Mouse (Mus musculus): ENCODE measurements around the gene Plek.

The Plek gene

DNA sequence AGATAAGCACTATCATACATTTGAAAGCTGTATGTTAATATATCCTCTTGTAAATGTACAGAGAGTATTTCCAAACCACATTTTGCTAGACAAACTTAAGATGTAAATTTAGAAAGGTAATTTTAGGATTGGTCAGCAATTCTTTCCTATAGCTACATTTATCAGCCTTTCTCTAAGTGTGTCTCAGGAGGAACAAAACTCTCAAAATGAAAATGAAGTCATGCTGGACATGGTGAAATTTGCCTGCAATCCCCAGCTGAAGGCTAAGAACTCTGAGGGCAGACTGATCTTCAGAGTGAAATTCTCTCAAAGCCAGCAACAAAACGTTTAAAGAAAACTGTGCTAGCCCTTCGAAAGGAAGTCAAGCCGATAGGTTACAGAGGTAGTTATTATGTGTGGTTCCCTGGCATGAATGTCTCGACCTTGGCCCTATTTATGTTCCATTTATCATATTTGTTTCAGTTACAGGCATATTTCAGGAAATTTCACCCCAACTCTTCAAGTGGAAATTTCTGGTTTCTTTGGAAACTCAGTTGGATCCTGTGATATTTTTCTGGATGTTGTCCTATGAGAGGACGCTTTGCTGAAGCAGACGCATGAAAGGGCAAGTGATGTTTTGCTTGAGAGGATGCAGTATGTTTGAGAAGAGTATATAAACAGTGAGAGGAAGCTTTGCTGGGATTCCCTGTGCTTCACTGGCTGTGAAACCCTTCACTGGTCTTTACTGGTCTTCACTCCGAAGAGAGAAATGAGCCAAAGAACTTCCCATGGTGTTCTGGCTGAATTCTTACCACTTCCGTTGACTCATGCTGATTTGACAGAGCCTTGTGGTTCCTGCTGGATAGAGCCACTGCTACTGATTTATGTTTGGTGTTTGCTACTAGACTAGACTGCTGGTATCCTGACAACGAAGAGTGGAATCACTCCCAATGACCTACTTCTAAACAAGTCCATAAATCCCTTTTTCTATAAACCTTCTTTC lies 51.5 kb downstream of the Plek start:
- no peak for DNase-seq

DNA sequence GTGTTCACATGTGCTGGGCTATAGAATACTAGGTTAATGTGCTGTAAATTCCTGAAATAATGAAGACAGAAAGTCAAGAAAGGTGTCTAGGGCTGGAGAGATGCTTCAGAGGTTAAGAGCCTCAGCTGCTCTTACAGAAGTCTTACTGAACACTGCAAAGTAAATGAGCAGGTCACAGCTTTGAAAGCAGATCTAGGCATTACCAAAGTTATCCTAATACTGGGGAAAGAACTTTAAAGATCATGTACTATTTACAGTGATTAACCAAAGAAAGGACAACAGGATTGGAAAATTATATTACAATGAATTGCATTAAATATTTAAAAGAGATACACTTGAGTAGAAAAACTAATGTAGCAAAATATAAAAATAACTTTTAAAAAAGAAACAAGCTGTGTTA lies 52.2 kb downstream of the Plek start:
- DNase-seq = no peak

DNA sequence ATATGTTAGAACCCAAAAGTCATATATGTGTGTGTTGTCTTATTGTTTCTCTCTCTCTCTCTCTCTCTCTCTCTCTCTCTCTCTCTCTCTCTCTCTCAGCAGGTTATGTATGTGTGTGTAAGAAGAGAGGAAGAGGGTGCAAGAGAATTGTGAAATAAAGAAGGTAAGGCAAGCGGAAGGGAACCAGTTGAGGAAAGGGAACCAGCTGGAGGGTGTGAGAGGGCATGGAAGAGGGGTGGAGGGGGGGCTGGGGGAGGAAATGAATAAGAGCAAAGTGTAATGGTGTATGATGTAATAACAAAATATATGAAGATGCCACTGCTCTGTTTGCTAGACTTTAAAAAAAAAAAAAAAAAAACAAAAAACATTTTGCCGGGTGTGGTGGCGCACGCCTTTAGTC lies 52.8 kb downstream of the Plek start:
- DNase-seq = no peak

DNA sequence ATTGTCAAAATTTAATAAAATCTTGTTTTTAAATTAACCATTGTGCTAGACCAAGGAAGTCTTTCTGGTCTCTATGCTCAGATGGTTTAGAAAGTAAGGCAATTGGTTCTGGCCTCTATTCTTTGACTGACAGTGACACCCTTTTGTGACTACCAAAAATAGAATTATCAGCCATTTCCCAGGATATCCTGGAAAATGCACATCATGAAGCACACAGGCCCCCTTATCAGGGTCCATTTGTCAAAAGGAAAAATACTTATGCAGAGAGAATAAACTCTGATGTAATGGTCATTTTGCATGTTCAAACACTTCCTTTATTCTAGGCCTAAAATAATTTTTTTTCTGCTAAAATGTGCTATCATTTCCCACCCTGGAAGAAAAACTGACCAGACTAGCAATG lies 54.7 kb downstream of the Plek start:
- no peak for DNase-seq

DNA sequence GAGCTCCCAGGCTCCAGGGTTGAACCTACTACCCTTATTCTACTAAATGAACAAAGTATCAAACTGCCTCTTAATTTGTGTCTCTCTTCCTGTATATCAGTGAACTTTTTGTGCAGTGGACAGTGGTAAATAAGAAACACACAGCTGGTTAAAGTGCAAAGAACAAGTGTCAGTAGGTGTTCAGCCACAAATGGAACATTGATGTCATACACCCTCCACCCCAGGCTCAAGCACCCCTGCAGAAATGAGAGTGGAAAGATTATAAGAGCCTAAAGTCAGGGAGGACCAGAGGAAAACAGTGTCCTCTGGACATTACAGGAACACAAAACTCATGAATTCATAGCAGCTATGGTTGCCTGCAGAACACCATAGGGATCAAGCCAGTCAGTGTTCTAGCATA lies 55.4 kb downstream of the Plek start:
- no peak for DNase-seq

DNA sequence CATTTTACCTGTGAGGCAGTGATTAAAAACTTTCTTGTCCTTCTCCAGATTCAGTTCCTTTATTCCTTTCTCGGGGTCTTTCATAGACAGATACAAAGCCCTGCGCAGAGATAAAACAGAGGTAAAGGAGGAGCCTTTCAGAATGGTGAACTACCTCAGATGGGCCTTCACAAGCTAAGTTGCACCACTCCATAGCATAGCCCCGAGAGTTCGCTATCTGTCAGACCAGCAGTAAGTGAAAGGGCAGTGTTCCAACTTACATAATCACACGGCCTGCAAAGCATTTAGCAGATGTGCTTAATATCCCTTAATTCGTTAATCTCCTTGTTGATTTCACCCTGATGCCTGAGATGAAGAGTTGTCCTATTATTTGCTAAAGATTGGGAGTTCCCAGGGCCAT lies 59.3 kb downstream of the Plek start:
- DNase-seq = no peak

DNA sequence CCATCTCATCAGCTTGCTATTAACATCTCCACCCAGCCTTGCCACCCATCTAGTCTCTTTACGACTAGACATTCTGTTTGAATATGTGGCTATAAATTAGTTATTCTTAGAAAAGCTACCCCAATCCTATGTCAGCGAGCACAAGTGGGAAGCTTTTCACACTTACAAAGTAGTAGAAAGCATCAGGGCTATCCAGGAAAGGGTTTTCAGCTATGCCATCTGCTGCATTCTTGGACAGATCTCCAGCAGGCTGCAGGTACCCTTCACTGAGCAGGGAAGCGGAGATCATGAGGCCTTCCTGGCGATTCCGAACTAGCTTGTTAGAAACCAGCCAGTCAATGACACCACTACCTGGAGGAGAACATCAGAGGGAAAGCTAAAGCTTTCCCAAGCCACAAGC lies 62.3 kb downstream of the Plek start:
- no peak for DNase-seq

DNA sequence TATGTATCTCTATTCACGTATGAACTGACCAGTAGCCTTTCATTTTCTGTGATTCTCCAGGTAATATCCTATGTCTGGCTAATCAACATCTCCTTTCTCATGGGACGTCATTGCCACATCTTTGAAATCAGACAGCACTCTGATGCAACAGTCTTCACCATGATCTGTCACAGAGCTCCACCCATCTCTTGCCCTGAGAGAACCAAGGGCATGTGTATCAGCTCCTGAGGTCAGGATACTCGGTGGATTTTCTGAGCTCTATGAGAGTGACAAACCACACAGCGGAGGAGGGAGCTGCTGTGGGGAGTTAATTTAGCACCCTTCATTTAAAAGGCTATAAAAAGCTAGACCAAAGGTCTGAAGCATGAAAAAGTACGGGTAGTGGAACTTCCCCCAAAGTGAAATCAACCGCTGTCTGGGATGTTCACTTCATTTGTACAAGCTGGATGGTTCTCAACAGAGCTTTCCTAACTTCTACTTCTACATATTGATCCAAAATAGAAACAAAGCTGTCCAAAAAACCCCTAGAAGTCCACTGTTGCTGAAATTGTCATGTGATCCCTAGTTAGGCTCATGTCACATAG lies 64.3 kb downstream of the Plek start:
- no peak for DNase-seq

DNA sequence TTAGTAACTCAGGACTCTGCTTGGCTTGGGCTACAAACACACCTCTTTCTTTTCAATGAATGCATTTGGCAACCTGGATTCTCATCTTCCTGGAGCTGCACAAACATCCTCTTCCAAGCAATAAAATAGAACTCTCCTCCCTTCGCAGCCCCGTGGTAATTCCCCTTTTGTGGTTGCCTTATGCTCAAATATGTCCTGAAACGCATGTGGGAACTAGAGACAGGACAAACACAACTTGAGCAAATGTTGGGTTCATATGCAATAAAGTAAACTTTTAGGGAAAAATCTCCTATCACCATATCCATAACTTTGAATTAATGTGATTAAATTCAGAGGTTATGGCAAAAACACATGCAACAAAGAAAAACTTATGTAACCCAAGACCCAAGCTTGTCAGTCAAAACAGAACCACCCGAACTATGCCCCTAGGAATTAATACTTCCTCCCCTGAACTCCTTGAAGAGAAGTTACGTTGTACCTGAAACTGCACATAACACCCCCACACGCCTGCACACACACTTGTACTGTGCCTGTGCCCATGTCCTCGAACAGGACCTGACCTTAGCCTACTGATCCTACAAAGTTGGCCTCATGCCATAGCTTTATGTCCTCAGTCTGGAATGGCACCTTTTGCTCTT lies 65.5 kb downstream of the Plek start:
- no peak for DNase-seq

DNA sequence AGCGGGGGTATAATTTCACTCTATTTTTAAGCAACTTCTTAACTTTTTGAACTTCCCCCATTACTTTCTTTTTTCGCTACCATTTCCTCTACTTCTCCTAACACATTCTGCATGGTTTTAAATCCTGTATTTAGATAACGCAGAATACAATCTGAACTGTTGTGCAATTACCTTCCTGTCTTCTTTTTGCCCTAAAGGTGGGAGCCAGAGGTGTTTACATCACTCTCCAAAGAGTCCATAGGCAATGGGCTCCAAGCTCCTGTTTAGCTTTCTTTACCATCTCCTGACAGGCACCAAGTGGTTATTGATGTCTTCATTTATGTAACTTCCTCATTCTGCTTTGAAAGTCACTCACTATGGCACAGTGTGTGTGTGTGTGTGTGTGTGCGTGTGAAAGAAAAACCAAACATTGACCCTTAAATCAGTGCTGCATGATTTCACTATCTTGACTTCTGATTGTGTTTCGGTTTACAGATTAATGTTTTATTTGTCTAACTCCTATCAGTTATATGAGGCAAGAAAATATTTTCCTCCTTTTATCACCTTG lies 73.9 kb downstream of the Plek start:
- DNase-seq = no peak

DNA sequence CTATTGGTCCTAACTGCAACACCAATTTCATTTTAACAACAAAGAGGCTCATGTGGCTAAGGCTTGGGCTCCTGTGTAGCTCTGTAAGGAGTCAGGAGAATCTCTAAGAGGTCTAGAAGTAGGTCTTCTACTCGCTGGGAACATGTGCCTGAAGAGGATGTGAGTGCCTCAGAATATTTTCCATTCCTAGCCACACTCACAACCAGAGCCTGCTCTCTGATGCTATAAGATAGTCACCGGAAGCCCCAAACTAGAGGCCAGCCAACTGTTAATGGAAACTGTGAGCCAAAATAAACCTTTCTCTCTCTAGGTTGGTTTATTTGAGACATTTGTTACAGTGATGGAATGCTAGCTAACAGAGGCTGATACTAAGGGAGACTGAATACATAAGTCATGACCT lies 74.6 kb downstream of the Plek start:
- DNase-seq = no peak

DNA sequence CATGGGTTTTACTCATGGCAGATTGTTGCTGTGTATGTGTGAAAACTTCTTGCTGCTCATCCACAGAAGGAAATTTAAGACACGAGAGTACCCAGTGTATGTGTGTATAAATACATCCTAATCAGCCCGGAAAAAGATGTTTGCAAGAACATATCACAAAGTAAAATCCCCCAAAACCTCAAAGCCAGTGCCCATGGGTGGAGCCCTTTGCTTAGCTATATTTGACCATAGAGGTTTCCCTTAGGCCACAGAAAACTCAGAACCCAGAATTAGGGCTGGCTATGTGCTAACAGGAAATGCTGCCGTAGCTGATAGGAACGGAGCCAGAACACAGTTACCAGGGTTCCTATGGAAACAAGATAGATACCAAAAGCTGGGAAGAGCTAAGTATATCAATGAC lies 75.2 kb downstream of the Plek start:
- peak in 1 of 2 experiments; percentile 32 for DNase-seq

DNA sequence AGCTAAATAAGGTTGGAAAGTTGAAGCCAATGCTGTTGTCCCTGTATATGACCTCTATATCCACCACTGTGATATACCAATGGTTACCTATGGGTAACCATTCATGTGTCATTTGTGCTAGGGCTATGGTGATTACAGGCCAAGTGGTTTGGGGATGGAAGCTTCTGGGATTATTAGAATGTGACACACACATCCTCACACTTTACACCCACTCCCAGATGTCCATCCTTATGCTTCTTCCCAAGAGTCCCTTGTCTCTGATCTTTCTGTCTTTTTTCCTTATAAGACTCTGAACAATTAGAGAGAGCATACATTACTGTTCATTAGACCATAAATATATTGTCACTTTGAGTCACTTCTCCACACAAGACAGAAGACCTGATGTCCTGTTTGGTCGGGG lies 79.1 kb downstream of the Plek start:
- DNase-seq = no peak

DNA sequence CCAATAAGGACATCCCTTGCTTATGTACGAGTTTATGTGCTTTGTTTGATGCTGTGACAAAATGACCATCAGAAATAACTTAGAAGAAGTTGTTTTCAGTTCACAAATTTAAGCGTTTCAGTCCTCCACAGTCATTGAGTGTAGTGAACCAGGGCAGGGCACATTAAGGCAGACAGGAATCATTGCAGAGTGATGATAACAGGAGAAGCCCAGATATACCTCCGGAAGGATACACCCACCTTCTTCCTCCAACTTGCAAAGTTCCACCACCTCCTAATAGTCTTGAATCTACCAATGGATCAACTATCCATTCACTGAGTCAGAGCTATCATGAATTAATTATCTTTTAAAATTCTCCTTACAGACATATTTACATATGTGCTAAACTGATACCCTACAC lies 80.2 kb downstream of the Plek start:
- DNase-seq = no peak

DNA sequence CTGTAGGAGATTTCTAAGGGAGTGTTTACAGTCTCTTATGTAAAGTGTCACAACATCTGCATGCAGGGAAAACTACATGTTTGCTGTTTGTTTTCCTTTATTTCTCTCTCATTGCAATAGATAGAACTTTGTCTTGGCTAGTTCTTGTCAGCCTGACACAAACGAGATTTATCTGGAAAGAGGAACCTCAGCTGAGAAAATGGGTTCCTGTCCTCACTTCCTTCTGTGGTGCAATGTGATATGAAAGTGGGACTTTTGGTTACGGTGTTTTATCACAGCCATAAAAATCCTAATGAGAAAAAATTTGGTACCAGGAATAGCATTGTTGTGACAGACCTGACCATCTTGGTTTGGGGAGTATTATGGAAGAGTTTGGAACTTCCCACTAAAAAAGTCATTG lies 82.5 kb downstream of the Plek start:
- no peak for DNase-seq

DNA sequence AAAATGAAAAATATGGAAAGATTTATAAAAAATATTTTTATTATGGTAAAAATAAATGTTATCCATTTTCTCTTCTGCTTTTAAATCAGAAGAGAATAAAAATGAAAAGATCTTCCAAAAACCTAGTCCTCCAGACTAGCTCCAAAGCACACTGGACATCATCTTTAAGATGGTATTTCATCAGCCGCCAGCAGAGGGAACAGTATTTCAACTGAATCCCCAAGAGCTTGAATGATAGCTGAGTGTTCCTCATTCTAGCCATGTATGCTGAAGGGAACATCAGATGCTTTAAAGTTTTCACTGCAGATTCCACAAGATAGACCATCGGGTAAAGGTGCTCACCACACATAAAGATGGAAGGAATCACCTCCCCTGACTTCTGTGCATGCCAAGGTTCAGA lies 84.4 kb downstream of the Plek start:
- peak in 1 of 2 experiments; percentile 28 for DNase-seq

DNA sequence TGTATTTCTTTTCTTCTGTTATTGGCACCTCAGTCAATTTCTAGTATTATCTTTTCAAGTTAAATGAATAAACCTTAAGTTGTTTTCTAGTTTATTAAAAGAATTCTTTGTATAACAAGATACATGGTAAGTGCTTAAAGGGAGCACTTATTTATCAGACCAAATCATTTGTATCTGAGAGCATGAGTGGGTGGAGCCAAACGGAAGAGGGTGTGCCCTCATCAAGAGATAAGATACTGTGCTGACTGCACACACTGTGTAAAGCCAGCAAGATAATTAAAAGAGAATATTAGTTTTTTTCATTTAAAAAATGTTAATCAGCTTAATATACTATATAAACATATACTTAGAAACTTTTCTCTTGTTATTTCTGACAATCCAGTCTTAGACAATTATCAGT lies 93.7 kb downstream of the Plek start:
- no peak for DNase-seq

DNA sequence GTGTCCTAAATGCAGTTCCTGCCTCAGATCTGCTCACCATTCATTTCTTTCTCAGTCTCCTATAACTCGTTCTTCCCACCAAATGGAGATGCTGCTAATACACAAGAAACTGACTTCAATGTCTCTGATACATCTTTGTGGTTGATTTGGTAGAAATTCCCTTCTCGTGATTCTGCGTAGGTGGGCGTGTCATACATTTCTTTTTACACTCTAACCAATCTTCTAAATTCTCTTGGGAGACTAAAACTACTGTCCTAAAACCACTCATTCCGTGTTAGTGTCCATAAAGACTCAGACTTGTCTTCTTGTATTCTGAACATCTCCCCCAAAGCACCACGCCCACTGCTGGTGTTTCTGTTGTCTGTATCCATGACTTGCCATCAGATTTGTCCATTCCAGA lies 95.2 kb downstream of the Plek start:
- DNase-seq = no peak

DNA sequence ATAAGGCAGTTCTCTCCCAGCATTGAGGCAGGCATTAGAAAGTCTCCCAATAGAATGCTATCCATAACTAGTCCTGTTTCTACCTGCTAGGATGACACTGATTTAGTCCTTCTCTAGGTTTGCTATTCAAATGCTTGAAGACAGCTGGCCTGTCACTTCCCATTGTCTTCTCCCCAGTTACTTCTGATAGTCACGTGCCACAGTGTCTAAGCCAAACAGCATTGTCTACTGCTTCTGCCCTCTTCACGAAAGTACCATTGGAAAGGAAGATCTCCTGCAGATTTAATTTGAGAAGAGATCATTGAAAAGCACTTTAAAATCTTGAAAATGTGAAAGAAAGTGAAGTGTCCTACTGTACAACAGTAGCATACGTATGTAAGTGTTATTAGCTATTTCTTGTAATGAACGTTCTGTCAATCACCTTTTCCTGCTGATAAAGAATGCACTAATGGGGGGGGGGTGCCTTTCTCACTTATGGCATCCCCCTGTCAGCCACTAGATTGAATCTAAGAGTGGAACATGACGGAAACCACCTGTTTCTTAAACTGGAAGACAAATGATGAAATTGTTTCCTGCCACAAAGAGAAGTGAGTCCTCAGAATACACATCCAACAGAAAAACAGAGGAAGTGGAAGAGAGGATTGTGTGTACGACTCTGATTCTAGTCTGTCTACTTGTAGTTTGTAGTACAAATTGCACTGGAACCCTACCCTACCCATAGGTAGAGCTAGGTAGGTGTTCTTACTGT lies 95.9 kb downstream of the Plek start:
- no peak for DNase-seq

DNA sequence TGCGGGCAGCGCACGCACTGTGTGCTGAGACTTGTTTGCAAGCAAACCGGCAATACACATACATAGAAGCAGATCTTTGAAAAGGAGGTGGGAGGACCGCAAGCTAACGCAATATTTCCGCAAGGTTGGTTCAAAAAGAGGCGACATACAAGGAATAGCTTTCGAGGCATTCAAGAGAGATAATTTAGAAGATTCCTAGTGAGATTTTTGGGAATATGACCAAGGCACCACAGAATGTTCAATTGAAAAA lies 100.5 kb downstream of the Plek start:
- DNase-seq = no peak

DNA sequence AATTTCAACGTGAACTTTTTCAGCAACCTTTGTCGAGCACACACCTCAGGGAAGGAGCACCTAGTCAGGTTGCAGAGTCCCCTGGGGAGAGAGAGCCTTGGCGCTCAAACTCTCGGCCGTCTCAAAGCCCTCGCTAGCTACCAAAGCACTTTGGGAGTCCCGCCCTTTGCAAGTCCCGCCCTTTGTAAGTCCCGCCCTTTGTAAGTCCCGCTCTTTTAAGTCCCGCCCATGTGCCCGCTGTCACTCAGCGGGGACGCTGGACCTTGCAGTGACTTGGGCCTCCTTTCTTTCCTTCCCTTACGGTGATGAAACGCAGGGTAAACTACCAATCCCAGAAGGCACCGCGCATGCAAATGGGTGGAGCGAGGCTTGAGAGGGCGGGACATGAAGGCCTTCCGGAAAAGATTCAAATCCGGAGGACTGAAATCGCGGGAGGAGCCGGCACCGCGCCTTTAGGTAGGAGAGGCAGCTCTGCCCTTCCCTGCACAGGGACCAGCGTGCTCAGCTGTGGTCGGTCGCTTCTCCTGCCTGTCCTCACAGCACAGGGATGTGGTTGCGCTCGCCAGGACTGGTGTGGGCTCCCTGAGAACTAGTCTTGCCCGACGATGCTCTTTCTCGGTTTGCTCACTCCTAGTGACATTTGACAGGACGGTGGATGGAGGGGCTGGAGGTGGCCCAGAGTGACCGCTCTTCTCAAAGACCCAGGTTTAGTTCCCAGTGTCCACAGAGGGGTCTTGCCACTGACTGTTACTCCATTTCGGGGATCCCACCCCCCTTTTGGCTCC lies 101.0 kb downstream of the Plek start, which contains the start of gene Fbxo48:
TSS of gene Fbxo48 (plus strand) at position 400 of the 785 bp plus-strand sequence.
- DNase-seq = peak; percentile 97 to 98

DNA sequence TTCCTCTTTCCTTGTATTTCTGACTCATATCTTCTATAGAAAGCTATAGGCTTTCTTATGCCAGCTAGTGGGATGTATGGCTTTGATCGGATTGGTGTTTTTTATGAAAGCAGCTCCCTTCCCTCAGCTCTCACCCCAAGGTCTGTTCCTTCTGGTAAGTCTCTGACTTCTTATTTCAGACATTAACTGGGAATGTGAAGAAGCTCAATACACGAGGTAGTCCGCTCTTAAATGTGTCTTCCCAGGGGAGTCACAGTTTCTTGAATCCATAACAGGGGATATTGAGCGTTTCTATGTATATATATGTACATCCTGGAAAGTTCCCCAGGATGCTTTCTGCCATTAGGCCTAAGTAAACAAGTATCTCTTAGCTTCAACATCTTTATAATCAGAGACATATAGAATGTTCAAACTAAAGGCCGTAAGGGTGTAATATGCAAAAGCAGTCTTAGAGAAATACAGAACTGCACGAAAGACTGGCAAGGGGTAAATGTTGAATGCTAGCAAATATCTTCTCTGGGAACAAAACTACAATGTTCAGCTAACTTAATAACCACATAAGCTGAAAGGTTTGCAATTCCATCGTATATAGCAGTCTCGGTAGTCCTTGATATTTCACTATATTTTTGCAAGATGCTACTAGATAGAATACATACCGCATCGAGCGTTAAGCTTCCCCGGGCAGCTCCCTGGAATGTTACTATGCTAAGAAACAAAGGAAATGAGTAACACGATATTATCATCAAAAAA lies 101.8 kb downstream of the Plek start:
- no peak for DNase-seq
